Mouse (Mus musculus): ENCODE measurements around the gene Tert.

Tert gene

DNA sequence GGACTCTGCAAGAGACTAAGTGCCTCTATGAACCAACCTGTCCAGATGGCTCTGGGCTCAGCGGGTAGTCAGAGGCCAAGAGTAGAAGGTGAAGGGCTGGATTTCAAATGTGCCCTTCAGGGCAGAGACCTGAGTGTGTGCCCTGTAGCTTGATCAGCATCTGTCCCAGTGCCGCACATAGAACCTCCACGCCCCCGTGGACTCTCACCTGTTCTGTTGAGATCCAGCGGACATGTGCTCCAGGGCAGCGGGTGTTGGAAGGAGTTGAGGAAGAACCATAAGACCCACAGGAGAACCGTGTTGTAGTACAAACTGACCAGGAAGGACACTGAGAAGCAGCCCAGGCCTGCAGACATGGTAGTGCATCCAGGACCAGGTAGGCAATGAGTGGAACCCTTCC, 48.5 kb downstream of the Tert start:
- no peak for DNase-seq (ENCODE audit: low spot score in 2 of 2)

DNA sequence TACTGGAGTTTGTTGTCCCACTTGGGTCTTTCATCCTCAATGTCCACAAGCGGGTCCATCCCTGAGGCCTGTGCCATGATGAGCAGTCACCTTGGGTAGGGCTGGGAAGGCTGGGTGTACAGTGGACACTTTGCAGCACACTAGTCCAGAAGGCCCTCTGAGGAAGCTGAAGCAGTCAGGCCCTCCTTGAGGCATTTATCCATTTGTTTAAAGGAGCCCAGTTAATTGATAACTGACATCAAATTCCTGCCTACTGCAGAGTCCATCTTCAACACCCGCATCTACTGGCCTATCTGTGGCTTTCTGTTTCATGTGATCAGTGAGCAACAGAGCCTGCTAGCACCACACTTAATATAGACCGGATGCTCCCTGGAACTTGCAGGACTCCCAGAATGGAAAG, 51.1 kb downstream of the Tert start, which contains the start of gene Slc6a18:
TSS of gene Slc6a18 (minus strand) at position 171 of the 400 bp plus-strand sequence.
- DNase-seq (ENCODE audit: low spot score in 2 of 2) = no peak

GRCm38 (mm10) chr13:73679311-73679710, 52.6 kb downstream of the Tert start:
- DNase-seq (ENCODE audit: low spot score in 2 of 2) = no peak

DNA sequence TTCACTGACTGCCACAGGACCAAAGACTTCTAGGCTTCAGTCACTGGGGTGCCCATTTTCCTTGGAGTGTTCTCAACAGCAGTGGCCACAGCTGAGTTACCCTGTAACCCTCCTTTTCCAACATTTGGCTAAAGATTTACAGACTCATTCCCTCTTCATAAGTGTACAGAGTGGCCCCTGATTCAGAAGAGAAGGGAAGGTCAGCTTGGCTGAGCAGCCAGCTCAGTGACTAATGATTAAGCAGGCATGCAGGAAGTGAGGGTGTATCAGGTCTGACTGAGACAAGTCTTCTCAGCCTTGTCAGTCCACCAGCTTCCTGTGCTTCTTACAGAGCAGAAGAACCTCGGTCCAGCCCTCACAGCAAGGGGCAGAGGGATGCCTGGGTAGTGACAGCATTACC, 53.7 kb downstream of the Tert start:
- DNase-seq (ENCODE audit: low spot score in 2 of 2) = no peak

DNA sequence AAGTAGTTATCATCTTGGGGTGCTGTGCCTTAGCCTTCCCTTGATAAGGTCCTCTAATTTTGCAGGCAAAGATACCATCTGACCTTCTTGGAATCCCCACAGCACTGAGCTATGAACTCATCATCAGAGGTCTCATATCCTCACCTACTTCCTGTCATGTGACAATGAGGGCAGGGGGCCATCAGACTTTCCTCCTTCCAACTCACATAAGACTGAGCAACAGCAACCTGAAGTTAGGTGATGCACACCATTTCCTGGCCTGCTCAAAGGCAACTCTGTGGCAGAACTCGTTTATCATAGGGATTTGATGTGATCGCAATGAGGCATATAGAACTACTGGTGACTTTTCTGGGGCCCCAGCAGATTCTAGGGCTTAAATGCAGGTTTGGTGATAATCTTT, 55.5 kb downstream of the Tert start:
- DNase-seq (ENCODE audit: low spot score in 2 of 2) = no peak

GRCm38 (mm10) chr13:73683682-73684081, 57.0 kb downstream of the Tert start:
- no peak for DNase-seq (ENCODE audit: low spot score in 2 of 2)

DNA sequence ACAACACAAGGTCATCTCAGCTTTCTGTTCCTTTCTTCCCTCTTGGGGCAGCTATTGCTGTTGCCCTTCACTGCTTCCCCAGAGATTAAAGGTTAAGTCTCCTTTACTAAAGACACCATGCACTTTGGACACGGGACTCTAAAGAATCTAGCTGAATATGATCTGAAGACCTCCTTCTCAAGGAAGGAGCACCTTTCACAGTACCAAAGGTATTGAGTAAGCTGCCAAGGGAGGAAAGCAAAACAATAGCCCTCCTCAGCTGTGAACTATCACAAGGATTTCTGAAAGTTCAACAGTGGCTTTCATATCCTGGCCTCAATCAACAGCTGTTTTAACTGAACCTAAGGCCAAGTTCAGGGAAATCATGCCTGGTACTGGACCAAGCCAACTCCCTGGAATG, 57.7 kb downstream of the Tert start:
- DNase-seq (ENCODE audit: low spot score in 2 of 2) = no peak

GRCm38 (mm10) chr13:73685502-73685901, 58.8 kb downstream of the Tert start:
- no peak for DNase-seq (ENCODE audit: low spot score in 2 of 2)

- DNase-seq (ENCODE audit: low spot score in 2 of 2) = no peak
Observed at GRCm38 (mm10) chr13:73687601-73688000, 60.9 kb downstream of the Tert start.

- DNase-seq (ENCODE audit: low spot score in 2 of 2) = no peak
Observed at GRCm38 (mm10) chr13:73688934-73689333, 62.2 kb downstream of the Tert start.

GRCm38 (mm10) chr13:73692249-73692868, 65.6 kb downstream of the Tert start:
- peak; percentile 29 to 48 for DNase-seq (ENCODE audit: low spot score in 2 of 2)

- no peak for DNase-seq (ENCODE audit: low spot score in 2 of 2)
Observed at GRCm38 (mm10) chr13:73693333-73693732, 66.6 kb downstream of the Tert start.

GRCm38 (mm10) chr13:73694972-73695371, 68.3 kb downstream of the Tert start:
- DNase-seq (ENCODE audit: low spot score in 2 of 2) = no peak

DNA sequence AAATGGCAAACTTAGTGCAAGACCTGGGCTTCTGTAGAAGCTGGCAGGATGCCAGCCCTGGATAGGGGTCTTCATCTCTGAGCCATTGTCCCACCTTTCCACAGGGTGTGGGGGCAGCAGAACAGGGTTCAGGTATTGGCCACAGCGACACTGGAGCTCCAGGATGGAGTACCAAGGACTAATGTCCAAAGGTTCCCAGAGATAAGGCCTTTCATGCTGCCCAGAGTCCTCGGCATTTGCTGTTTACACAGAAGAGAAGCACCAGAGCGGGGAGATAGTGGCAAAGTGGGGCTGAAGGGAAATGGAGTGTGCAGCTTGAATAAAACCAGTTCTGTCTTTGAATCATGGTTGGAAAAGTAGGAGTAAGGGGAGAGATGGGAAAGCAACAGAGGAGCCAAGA, 69.8 kb downstream of the Tert start:
- DNase-seq (ENCODE audit: low spot score in 2 of 2) = no peak

Data from frontal cortex, postnatal 10 days (tissue).